Mouse (Mus musculus) cerebellum, adult 18-20 months (tissue): Measurements from ENCODE around the gene Cmtr2.
A peak's percentile ranks its signal among the peaks of the same experiment; 100 is the strongest.

ENCODE experiments used
- DNase-seq, 2 experiments: peaks; one replicate each; pipeline ENCODE4 v3.0.0; 2021

Cmtr2 gene

DNA sequence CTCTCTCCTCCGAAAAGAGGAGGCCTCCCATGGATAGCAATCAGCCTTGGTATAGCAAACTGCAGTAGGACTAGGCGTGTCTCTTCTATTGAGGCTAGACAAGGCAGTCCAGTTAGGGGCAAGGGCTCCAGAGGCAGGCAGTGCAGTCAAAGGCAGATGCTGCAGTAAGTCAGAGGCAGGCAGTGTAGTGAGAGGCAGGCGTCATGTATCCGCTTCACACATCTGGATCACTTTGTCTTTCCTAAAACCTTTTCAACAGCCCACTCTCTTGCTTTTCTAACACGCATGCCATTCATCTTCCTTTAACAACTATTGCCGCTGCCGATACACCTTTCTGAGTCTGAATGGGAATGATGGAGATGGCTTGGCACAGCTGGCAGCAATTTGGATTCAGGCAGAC is at the start of gene Cmtr2:
Cmtr2 (plus strand) TSS at position 301 of the 400 bp plus-strand sequence.
- DNase-seq: no peak

DNA sequence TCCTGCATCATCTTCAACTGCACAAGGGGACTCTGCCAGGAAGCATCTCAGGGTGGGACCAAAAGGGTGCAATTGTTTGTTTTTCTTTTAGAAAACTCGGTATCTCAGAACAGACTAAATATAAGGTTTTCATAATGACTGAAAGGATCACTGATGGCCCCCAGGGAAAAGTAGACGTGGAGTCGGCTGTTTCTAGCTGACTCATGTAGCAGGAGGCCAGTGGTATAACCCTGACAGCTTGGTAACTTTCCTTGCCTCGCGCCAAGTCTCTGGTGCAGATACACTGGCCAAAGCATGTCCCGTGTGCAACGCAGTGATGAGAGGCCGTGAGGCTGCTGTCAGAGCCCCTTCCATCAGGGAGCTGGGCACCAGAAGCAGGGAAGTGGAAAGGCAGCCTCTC is 49.2 kb upstream of the Cmtr2 start:
- no peak for DNase-seq

DNA sequence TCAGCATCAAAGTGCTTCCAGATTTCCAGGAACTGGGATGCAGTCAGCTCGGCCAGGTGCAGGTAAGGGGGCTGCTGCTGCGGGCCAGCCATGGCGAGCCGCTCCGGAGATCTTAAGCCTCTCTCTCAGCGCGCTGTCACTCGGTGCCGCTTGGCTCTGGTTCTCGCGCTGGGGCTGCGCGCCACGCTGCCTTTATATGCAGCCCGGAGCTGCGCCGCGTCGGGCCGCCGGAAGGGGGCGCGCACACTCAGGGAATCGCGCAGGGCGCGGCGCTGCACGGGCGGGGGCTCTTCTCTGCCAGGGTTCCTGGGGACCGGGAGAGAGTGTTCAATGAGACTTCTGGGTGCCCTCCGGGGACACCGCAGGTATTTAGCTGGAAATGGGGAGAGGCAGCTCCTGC is 47.4 kb upstream of the Cmtr2 start, which contains the start of gene Calb2:
Calb2 (minus strand) TSS at position 165 of the 400 bp plus-strand sequence.
- peak; percentile 85 to 96 for DNase-seq

DNA sequence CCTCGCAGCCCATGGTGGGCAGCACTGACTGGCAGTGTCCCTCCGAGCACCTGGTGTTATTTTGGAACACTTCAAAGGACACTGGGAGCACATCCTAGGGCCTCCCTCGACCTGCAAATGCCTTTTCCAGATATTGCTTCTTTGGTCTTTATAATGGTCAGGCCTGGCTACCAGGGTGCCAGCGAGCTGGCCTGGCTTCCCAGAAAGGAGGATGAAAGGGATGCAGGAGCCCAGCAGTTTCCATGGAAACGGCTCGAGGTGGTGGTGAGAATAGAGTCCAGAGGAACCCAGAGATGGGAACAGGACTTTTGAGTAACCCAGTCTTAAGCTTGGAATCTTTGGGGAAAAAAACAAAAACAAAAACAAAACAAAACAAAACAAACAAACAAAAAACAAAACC is 43.3 kb upstream of the Cmtr2 start:
- DNase-seq: peak; percentile 48 to 54

DNA sequence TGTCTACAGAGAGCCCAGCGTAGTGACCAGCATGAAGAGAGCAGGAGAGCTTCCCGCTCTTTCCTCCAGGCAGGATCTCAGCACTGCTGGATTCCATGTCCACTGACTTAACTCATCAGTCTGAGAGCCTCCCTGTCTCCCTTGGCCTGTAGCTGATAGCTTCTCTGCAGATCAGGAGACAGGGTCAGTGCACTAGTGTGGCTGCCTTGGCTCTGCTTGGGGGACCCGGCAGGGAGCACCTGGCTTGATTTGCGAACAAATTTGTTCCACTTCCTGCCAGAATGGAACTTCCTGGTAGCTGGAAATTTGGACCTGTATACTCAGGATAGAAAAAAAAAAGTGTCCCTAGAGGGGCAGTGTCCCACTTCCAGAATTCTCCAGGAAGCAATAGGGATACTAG is 40.6 kb upstream of the Cmtr2 start:
- peak; percentile 73 to 83 for DNase-seq

DNA sequence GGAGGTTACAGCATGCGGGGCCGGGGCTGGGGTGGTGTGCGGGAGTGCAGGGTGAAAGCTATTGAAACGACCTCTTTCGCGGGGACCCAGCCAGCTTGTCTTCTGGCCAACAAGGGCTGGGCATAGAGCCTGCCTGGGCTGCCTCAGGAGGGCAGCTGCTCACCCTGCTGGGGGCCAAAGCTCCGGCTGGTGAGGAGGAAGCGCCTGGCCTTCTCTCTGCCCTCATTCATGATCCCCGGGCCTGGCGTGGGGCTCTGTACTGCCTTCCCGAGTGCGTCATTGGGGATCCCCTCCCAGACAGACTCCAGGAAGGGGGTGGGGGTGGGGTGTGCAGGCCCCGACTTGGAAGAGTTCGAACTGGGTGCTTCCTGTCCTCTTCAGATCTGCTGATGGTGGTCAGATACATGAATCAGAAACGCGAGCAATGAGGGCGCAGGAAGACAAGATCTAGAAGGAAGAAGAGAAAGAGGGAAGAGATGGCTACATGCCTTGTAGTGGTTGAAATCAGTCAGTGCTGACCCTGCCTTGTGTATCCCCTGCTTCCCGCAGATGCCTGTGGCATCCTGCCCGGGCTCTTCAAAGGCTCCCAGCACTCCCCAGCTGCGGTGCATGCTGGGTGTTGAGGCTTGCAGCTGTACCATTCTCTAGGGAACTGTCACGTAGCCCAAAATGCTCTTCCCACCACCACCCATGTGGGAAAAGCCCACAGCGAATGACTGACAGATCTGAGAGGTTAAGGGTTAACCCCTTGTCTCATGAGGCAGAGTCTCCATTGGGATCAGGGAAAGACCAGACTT is 37.9 kb upstream of the Cmtr2 start:
- peak; percentile 92 to 94 for DNase-seq

DNA sequence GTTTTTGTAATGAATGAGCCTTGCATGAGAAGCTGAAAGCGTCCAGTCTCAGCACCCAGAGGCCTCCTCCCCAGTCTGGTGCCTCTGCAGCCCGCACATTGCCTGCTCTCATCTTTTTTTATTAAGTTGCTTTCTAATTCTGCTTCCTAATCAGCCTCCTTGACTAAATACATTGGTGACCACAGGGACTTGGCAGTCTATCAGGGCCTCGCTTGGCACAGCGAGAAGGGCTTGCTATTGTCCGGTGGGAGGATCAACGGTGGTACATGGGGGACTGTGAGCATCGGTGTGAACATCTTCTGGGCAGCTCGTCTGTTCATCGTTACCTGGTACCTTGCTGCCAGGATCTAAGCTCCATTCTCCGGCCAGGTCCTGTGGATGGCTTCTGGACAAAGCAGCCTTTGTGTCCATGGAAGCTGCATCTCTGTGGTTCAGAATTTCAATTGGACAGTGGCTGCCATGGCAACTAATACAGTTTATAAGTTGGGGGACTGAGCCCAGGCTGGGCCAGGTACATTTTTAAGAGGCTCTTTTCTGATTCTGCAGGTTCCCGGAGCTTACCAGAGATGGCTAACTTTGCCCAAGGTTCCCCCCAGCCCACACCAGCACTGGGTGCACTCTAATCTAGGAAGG is 32.6 kb upstream of the Cmtr2 start:
- DNase-seq: peak in 1 of 2 experiments; percentile 27

DNA sequence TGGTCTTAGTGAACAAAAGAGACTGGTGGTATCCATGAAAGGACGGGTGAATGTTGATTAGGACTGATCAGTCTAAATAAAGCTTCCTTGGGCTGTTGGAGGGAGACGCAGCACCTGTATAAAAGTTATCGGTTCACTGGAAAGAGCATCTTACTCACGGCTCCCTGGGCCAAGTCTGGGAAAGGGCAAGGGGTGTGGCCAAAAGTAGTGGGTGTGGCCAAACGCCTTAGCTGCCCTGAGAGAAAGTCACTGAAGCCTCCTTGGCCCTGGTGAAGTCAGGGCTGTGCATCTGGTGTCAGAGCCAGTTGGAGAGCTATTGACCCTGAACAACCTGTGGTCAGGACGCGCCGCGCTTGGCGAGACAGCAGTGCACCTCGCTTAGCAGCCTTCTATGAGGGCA is 31.7 kb upstream of the Cmtr2 start:
- no peak for DNase-seq

DNA sequence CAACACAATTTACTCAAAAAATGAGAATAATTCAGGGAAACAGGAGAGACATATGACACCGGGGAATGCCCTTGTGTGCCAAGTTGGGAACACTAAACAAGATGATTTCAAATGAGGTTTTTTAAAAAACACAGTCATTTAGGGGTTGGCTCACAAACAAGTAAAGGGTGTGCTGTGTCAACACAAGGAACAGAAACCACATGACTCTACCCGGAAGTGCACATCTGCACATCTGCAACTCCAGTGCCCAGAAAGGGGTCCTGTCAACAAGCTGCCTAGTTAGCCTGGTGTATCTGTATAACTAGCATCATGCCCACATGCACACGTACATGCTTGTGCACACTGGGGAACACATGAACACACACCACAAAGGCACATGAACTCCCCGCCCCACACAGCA is 29.9 kb upstream of the Cmtr2 start:
- DNase-seq: no peak

DNA sequence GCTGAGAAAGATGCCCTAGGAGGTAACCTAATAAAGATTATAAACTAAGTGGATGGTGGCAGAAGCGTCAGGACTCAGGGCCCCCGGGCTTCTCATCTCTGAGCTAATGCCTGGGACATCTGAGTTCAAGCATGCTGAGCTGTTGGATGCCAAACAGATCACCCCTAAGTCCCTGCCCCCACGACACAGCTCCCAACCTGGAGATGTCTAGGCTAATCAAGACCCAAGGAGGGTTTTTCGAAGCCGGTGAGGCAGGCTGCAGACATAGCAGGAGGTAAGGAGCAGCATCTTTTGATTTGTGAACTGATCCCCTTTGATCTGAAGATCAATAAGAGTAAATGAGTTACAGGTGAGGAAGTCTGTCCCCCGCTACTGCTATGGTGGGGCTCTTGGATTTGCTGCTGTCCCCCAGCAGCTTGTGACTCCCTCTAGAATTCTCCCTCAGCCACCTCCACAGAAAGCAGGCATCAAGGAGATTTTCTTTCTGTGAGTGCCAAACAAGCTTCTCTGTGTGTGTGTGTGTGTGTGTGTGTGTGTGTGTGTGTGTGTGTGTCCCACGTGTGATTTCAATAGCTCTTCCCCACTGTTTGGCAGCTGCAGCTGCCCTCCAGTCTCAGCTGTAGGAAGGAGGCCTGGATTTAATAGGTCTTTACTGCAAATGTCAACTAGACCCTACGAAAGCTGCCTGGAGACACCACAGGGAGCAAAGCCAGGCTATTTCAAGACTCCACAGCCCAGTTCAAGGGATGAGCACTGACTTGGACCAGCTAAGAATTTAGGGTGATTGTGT is 26.3 kb upstream of the Cmtr2 start:
- no peak for DNase-seq

DNA sequence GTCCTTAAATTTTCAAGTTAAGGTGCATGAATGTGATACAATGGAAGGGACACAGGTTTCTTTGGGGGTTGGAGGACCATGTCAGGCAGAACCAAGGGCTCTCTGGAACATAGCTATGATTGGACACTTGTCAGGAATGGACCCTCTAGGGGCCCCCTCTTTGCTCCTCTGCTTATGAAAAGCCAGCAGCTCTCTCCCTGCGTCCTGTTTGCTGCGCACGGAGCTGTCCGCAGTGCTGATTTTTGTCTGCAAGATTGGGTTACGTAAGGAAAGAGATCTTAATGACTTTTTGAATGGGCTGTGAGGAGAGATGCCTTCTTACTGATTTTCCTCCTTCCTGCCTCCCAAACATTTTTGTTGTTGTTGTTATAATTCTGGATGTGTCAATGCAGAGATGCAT is 18.8 kb upstream of the Cmtr2 start:
- DNase-seq: no peak

DNA sequence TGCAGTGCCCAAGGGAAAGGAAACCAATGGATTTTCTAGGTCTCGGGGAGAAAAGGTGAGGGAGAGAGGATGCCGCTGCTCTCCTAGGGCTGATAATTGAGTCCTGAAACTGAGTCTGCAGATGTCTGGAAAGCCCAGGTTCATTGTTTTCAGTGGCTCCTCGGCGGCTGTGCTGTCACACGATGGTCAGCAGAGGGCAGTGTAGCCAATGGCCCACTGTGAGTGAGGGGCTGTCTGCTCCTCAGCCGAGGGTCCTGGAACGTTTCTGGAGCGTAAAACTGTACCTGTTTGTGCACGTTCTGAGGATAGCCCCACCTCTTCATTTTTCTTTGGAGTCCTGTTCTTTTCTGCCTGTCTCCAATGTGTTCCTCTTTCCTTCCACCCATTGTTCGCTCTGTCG is 13.7 kb upstream of the Cmtr2 start:
- peak in 1 of 2 experiments; percentile 30 for DNase-seq

DNA sequence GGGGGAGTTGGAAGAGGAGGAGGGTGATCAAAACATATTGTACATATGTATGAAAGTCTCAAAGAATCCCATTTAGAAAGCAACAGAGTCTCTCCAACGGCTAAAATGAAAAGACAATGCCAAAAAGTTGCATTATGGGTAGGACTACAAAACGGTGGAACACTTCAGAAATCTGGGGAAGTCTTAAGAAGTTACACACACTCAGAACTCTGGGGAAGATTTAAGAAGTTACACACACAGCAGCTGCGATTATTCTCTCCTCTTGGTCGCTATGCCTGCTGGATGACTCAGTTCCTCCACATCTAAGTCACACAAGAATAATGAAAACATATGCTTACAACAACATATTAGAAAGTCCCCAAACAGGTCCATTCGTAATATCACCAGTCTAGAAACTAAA is 788 bp downstream of the Cmtr2 start:
- DNase-seq: no peak

DNA sequence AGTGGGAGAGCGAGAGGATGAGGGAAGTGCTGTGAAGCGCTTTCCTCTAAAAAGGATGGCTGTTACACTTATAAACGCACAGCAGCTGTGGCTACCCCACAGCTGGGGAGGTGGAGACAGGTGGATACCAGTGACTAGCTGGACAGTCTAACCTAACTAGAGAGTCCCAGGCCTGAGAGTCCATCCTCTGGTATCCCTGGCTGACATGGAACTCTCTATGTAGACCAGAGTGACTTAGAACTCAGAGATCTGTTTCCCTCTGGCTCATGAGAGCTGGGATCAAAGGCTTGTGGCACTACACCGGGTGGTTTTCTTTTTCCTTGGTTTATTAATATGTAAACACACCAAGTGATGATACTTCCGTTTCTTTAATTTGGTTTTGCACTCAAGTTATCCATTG is 1.7 kb downstream of the Cmtr2 start:
- peak in 1 of 2 experiments; percentile 8 for DNase-seq

DNA sequence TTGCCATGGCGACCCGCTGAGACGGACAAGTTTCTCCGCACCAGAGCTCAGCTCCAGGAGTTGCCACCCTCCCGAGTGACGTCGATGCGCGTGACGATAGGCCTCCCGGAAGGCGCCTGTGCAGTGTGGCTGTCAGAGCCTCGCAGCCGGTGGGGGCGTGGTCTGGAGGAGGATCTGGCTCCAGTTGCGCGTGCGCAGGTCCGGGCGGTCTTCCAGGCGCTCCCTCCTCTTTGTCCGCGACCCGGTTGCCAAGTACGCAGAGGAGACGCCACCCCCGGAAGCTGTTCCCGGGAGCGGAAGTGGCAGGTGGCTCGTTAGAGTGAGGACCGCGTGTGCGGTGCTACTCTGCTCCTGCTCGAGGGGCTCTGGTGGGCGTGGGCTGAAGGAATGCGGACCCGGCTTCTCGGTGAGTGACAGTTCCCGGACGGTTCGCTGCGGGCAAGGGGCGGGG is 2.2 kb downstream of the Cmtr2 start:
- DNase-seq: peak; percentile 100

DNA sequence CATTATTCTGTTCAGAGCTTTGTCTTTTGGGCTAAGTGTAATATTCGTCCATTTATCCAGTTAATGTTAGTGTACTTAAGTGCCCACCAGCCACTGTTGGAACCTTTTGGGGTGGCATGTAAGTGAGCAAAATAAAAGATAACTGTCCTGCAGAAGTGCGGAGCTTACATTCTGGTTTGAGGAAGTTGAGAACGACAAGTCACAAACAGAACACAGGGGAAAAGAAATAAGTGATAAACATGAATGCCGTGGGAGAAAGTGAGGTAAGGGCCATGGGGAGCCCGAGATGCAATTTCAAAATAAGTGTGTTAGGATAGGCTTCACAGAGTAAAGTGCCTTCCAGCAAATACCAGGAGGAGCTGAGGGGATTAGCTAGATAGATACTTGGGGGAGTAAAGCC is 3.0 kb downstream of the Cmtr2 start:
- no peak for DNase-seq

DNA sequence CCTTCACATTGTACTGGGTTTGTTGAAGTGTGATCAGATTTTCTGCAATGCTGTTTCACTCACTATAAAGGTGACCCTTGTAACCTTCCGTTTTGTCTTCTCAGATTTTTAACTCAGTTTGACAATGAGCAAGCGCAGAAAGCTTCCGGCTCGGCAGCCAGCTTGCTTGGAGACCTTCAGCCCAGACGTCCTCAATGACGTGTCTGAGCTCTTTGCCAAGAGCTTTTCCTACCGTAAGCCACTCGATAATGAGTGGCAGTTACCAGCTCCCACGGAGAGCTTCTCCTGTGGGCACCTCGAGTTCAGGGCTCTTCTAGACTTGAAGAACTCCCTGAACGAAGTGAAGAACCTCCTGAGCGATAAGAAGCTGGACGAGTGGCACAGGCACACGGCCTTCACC is 5.5 kb downstream of the Cmtr2 start:
- no peak for DNase-seq

DNA sequence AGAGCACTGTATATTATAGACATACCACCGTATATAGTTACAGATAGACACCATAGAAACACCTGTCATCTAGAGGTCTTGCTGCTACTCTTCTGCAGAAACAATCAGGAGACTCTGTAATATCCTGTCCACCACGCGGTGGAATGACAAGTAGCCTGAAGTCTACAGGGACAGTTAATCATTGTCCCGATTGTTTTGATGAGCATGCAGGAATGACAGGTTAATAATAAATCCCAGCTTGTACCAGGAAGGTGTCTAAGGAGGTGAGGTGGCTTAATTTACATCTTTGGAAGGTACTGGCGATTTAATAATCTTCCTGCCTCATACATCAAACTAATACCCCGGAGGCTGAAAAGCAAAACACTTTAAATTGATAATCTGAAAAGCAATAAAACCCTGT is 15.3 kb downstream of the Cmtr2 start:
- DNase-seq: no peak

DNA sequence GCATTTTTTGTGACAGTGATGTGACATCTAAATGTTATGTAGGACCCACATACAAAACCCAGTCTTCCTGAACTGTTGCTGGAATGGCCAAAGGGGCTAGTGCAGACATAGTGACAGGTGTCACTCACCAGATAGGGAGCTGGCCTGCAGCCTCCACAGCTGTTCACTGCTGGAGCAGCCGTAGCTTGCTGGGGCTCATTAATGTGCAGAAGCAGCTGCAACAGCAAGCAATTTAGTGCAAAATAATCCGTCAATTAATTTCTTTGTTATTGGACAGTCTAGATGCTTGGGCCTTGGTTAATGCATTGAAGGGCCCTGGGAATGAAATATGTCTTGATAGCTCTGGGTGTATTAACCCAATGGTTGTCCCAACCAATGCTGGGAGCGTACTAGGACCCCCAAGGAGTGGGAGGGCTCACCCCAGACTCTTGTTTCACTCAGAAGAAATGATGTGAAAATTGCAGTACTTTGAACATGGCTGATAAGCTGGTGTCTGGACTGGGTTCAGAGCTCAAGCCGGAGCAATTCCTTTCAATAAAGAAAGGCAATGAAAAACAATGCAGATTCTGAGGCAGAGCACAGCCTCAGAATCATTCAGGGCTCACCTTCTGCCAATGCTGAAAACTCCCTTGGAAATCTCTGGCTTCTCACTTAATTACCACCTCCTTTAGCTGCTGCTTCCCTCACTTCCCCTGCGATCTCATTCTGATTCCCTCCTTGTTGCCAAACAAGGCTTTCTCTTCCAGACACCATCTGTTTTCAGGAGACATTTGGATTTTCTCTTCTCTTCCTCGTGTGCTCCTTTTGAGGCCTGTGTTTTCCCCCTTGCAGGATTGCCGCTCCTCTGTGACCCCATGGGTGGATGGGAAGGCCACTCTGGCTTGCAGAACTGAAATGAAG is 27.1 kb downstream of the Cmtr2 start:
- no peak for DNase-seq

DNA sequence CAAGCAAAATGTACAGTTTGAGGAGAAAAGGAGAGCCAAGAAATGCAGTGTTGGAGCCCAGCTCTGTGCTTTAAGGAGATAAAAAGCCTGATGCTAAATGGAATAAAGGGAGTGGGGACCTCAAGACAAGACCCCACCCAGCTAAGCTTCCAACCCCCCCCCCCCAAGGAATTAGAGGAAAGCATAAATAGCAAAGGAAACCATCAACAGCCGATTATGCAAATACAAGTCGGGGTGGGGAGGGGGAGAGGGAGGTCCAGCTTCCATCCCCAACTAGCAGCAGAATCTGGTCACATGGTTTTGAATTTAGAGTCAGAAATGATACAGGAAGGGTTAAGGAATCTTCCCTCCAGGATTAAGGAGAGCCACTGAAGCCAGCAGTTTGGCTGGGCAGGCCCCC is 29.1 kb downstream of the Cmtr2 start:
- no peak for DNase-seq

DNA sequence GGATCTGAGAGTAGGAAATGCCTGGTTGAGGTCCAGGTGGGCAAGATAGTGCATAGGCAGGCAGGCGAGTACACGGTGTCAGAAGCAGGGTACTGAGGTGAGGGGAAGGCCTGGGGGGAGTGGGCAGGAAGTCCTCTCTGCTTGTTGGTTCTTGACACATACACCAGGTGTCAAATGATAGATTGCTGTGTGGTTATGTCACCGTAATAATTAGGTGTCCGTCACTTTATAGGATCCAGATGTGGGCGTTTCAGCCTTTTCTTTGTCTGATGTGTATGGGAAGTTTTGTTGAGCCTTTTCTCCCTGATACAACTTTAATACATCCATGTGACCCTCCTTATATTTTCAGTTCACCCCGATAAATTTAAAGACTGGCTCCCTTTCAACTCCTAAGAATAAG is 31.8 kb downstream of the Cmtr2 start:
- DNase-seq: no peak

DNA sequence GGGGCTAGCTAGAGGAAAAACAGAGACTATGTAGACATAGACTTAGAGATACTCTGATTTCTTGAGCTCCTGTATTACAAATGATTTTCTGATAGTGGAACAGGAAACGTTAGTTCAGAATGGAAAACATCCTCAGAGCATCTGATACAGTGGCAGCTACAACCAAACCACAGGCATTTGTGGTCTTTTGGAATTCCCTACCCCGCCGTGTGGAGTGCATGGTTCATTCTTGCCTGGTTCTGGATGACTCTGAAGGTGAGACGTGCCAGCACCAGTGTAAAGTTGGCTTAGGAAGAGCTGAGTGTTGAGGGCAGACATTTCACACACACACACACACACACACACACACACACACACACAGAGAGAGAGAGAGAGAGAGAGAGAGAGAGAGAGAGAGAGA is 38.5 kb downstream of the Cmtr2 start:
- DNase-seq: no peak
